Mouse (Mus musculus) small intestine, adult 2 months (tissue): Measurements from ENCODE around the gene Mical3. TPM values are rescaled to one million over a fixed set of nuclear protein-coding genes. Genes with fewer than 3 reads are reported as not detected.

Experiments used
- H3K27ac ChIP-seq: fragments of 200-500 bp; 2 replicates; pipeline ENCODE4 v1.5.1; 2012; ENCODE audit warnings: low read depth, low read length, control low read depth, inconsistent platforms; ENCODE audit not compliant: insufficient read depth
- H3K27me3 ChIP-seq: fragments of 200-500 bp; 2 replicates; pipeline ENCODE4 v1.6.1; 2012; ENCODE audit warnings: mild to moderate bottlenecking, moderate library complexity, low read length, inconsistent platforms; ENCODE audit not compliant: control insufficient read depth, insufficient read depth
- H3K36me3 ChIP-seq: fragments of 200-500 bp; 2 replicates; pipeline ENCODE4 v1.6.1; 2012; ENCODE audit warnings: mild to moderate bottlenecking, low read length, control low read depth, inconsistent platforms; ENCODE audit not compliant: control insufficient read depth, insufficient read depth
- H3K4me1 ChIP-seq: fragments of 200-500 bp; 2 replicates; pipeline ENCODE4 v1.6.1; 2012; ENCODE audit warnings: low read length, inconsistent platforms, mixed read lengths; ENCODE audit not compliant: control insufficient read depth, insufficient read depth, insufficient read length
- H3K4me3 ChIP-seq: fragments of 200-500 bp; 2 replicates; pipeline ENCODE4 v1.5.1; 2012; ENCODE audit warnings: low read depth, mild to moderate bottlenecking, control low read depth, inconsistent platforms, low read length, moderate library complexity
- CTCF ChIP-seq: fragments of 200-500 bp; IDR thresholded peaks from 2 replicates; pipeline ENCODE4 v1.5.1; 2012; ENCODE audit warnings: low read depth, mild to moderate bottlenecking, control low read depth, inconsistent platforms, low read length, moderate library complexity, mixed read lengths; ENCODE audit not compliant: insufficient replicate concordance, insufficient read length; ENCODE audit errors: extremely low read depth
- POLR2A ChIP-seq: fragments of 200-500 bp; IDR thresholded peaks from 2 replicates; pipeline ENCODE4 v1.6.1; 2012; ENCODE audit warnings: low read depth, mild to moderate bottlenecking, control low read depth, inconsistent platforms, low read length, moderate library complexity
- WGBS: fragments of 180-500 bp; shearing (Covaris S2); methylation state at CpG from one replicate; pipeline ENCODE4 v1.1.7; 2018; 5-methylcytosine and 5-hydroxymethylcytosine counted together
- polyA plus RNA-seq: library from polyadenylated mRNA; depleted of rRNA; stranded (reverse); fragments of >200 nt; gene quantifications from 2 replicates; pipeline ENCODE4 v1.2.3, GENCODE M21; 2012

The Mical3 gene
- polyA plus RNA-seq, 1 experiment: 8.9 TPM

DNA sequence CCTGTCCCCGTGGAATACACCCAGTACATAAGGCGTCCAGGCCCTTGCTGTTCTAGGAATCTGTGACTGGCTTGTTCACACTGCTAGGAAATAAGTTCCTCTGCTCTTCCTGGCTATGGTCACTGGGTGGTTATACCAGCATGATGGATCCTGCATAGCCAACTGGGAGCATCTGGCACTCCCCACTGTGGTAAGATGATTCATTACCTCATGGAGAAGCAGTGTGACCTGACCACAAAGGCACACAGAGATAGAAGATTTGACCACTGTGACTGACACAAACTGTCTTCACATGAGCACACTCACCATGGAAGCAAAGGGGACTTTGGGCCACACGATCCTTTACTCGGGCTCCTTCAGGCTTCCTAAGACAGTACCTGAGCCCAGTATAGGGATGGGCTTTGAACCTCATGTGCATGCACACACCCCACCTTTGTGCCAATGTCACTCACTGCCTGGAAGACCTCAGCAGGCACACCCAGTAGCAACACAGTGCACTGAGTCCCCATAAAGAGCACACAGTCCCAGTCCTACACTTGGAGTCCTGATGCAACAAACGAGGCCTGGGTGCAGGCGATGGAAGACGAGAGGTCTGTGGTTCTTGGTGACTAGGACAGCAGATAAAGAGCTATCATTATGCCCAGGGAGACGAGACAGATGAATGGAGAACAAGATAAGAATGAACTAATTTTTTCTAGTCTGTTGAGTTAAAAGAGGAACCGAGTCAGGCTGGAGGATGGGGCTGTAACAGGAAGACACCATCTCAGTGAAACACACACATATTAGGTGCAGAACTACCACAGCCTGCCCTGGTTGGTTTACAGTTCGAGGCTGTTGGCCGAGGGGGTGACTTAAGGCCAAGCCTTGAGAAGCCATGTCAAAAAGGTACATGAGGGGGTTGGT is 174.3 kb downstream of the Mical3 start:
- TF ChIP-seq CTCF (no peak), POLR2A (no peak)
- Histone ChIP-seq H3K27ac (no peak overlapping the region), H3K4me1 (no peaks in the 10 kb centered on the region), H3K36me3 (peaks cover 13% of the 10 kb centered on the region; the same call in 1 of the 2 replicates), H3K4me3 (no peak overlapping the region), H3K27me3 (no peaks in the 10 kb centered on the region)
- 83% methylated on average over 11 of the region's 11 CpGs for WGBS

DNA sequence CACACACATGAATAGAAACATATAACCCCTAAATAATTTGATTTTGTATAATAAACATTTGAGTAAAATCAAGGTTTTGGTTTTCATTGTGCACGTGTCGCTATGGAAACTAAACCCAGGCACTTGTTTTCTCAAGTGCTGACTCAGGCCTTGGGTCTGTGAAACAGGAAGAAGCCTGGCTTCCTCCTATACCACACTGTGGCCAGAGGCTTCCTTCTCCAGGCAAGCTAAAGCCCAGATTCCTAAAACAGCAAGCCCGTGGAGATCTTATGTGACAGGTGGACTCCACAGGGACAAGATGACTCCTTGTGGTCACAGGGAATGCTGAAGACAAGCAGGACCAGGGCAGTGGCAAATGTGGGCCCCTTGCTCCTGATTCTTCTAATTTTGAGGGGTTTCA is 175.6 kb downstream of the Mical3 start:
- 65% methylated on average over 3 of the region's 3 CpGs for WGBS
- H3K4me1 ChIP-seq: no peaks in the 10 kb centered on the region
- no peak overlapping the region for H3K27ac ChIP-seq
- peaks cover 7% of the 10 kb centered on the region; the same call in 1 of the 2 replicates for H3K36me3 ChIP-seq
- no peak overlapping the region for H3K4me3 ChIP-seq
- no peaks in the 10 kb centered on the region for H3K27me3 ChIP-seq
- no peak for TF ChIP-seq CTCF
- no peak for TF ChIP-seq POLR2A

DNA sequence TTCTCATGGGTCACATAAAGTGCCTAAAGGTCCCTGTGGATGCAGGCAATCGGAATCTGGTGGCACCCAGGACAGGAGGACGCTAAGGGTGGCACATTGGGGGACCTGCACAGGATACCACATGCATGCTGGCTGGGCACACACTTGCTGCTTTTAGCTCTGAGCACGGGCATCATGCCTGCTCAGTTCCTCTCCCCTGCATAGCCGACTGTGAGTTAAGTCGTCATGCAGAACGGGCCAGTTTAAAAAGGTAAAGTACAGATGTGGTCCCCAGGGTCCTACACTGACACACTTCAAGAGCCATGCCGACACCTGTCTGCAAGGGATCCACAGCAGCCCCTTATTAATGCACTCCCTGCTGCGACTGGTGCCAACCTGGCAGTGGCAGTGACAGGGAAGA is 176.6 kb downstream of the Mical3 start:
- TF ChIP-seq CTCF (no peak), POLR2A (no peak)
- H3K4me3 ChIP-seq: no peak overlapping the region
- H3K27ac ChIP-seq: no peak overlapping the region
- H3K27me3 ChIP-seq: no peaks in the 10 kb centered on the region
- WGBS: 82% methylated on average over 8 of the region's 8 CpGs
- H3K36me3 ChIP-seq: peaks cover 6% of the 10 kb centered on the region; the same call in 1 of the 2 replicates
- H3K4me1 ChIP-seq: no peaks in the 10 kb centered on the region

DNA sequence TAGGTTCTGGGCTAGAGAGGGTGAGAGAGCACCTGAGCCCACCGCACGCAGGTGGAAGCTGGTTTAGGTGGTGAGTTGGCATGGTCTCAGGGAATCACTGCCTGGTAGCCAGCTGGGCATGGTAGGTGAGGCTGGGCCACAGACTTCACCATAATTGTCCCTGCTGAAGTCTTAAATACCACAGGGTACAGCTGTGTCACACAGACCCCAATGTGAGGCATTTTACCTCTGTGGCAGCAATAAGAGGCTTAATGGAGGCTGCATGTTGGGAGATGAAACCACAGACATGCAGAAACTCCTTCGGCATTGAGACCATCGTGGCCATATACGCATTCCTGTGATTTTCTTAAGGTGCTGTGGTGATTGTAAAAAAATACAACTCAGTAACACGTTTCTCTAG is 178.3 kb downstream of the Mical3 start:
- Histone ChIP-seq H3K27ac (no peak overlapping the region), H3K36me3 (peaks cover 1% of the 10 kb centered on the region; the same call in 1 of the 2 replicates), H3K4me3 (no peak overlapping the region), H3K27me3 (no peaks in the 10 kb centered on the region), H3K4me1 (no peaks in the 10 kb centered on the region)
- WGBS: 93% methylated on average over 6 of the region's 6 CpGs
- TF ChIP-seq POLR2A (no peak), CTCF (no peak)

DNA sequence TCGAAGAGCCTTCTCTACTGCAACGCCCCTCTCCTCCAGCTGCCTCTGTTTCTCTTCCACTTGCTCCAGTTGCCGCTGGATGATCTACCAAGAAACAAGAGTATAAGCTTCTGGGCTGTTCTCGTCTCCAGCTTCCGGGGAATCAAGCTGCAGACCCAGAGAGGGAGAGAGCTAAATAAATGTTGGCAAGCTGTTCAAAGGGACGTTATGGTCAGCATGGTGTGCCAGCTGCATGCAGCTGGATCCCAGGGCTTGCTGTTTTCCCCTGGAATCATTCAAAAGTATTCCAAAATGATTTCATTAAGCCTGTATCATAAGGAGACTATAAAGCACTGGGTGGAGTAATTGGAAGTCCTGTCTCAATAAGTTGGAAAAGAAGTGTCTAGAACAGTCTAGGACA is 179.5 kb downstream of the Mical3 start:
- no peaks in the 10 kb centered on the region for H3K4me1 ChIP-seq
- H3K36me3 ChIP-seq: peaks cover 1% of the 10 kb centered on the region; the same call in 1 of the 2 replicates
- H3K4me3 ChIP-seq: no peak overlapping the region
- no peak overlapping the region for H3K27ac ChIP-seq
- TF ChIP-seq CTCF (no peak), POLR2A (no peak)
- no peaks in the 10 kb centered on the region for H3K27me3 ChIP-seq
- WGBS: 83% methylated on average over 6 of the region's 6 CpGs

DNA sequence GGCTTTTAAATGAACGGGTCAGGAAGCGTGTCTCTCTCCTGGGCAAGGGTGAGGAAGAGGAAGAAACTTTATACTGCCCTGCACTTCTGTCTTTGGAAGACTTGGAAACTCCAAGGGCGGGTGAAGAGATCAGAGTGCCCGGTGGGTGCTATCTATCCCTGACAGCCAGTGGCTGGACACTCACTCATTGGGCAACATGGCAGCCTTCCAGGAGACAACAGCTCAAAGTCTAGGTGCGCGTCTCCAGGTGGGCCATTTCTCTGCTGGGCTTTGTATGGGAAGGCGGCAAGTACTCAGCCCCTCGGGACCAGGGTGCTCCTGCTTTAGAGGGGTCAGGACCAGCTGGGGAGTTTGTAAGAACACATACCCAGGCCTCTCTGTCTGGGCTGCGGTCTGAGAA is 185.3 kb downstream of the Mical3 start:
- Histone ChIP-seq H3K4me3 (no peak overlapping the region), H3K27me3 (no peaks in the 10 kb centered on the region), H3K27ac (no peak overlapping the region), H3K36me3 (no peaks in the 10 kb centered on the region), H3K4me1 (no peaks in the 10 kb centered on the region)
- 81% methylated on average over 9 of the region's 9 CpGs for WGBS
- TF ChIP-seq CTCF (no peak), POLR2A (no peak)

DNA sequence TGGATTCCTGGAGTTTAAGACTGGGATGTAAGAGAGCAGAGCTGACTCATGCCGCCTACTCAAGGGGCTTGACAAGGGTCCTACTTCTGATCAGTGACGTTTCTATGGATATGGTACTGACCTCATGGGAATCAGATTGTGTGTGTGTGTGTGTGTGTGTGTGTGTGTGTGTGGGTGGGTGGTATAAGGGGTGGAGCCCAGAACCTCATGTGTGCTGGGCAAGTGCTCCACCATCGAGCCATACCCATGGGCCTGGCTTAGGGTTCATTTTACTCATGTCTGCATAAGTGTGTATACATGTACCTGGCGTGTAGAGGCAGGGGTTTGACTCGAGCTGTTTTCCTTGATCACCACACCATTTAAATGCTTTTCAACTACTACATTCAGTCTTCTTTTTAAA is 186.8 kb downstream of the Mical3 start:
- Histone ChIP-seq H3K27ac (no peak overlapping the region), H3K4me3 (no peak overlapping the region), H3K4me1 (no peaks in the 10 kb centered on the region), H3K36me3 (no peaks in the 10 kb centered on the region), H3K27me3 (no peaks in the 10 kb centered on the region)
- no peak for TF ChIP-seq POLR2A
- no peak for TF ChIP-seq CTCF
- 84% methylated on average over 5 of the region's 5 CpGs for WGBS

DNA sequence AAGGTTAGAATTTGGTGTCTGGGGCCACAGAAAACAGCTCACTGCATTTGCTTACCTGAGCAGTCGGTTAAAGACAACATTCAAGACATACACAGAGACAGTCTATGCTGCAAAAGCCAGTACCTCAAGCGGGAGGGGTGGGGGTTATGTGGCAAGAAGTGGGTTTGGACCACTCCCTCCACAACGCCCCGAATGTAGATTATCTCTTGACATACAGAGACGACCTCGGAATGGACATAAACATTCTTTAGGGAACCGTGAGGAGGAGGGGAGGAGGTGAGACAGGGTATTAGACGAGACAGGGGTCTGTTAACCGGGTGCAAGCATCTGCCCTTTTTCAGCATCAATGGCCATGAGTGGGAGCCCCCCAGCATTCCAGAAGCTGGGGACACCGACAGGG is 187.2 kb downstream of the Mical3 start:
- WGBS: 79% methylated on average over 10 of the region's 10 CpGs
- H3K27ac ChIP-seq: no peak overlapping the region
- H3K27me3 ChIP-seq: no peaks in the 10 kb centered on the region
- H3K36me3 ChIP-seq: no peaks in the 10 kb centered on the region
- H3K4me3 ChIP-seq: no peak overlapping the region
- no peaks in the 10 kb centered on the region for H3K4me1 ChIP-seq
- no peak for TF ChIP-seq CTCF
- TF ChIP-seq POLR2A: no peak
